Mouse (Mus musculus) heart, embryonic 16.5 days (tissue): Measurements from ENCODE around the gene Slc22a1. TPM values are rescaled to one million over a fixed set of nuclear protein-coding genes. Genes with fewer than 3 reads are reported as not detected.
A peak's percentile ranks its signal among the peaks of the same experiment; 100 is the strongest.

ENCODE experiments used
- ATAC-seq: fragments of 200-750 bp; cut with Nextera tagmentation; replicated peaks from 2 replicates; pipeline ENCODE4 v1.8.0; 2017; ENCODE audit warnings: moderate number of reproducible peaks; ENCODE audit not compliant: insufficient read depth, low FRiP score; ENCODE audit errors: extremely low read depth
- H3K27ac ChIP-seq: fragments of 300-500 bp; sonication (generic); 2 replicates; pipeline ENCODE4 v1.5.1; 2014; ENCODE audit warnings: mild to moderate bottlenecking, low read length, control low read depth, moderate library complexity
- H3K27me3 ChIP-seq: fragments of 300-500 bp; sonication (generic); 2 replicates; pipeline ENCODE4 v1.6.1; 2014; ENCODE audit warnings: low read length, mixed read lengths; ENCODE audit not compliant: control insufficient read depth, insufficient read depth
- H3K36me3 ChIP-seq: fragments of 300-500 bp; sonication (generic); 2 replicates; pipeline ENCODE4 v1.6.1; 2014; ENCODE audit not compliant: control insufficient read depth, insufficient read depth
- H3K4me1 ChIP-seq: fragments of 300-500 bp; sonication (generic); 2 replicates; pipeline ENCODE4 v1.6.1; 2014; ENCODE audit warnings: low read length, mixed read lengths; ENCODE audit not compliant: control insufficient read depth, insufficient read depth
- H3K4me2 ChIP-seq: fragments of 300-500 bp; sonication (generic); 2 replicates; pipeline ENCODE4 v1.6.1; 2014; ENCODE audit warnings: low read depth, mild to moderate bottlenecking, control low read depth, low read length
- H3K4me3 ChIP-seq: fragments of 300-500 bp; sonication (generic); 2 replicates; pipeline ENCODE4 v1.5.1; 2014; ENCODE audit warnings: mild to moderate bottlenecking, control low read depth, low read length
- H3K9ac ChIP-seq: fragments of 300-500 bp; sonication (generic); 2 replicates; pipeline ENCODE4 v1.6.1; 2014; ENCODE audit warnings: low read length, control low read depth
- H3K9me3 ChIP-seq: fragments of 300-500 bp; sonication (generic); replicated peaks from 2 replicates; pipeline ENCODE4 v1.6.1; 2016; ENCODE audit warnings: low read length; ENCODE audit not compliant: control insufficient read depth
- WGBS: fragments of 180-500 bp; shearing (Covaris S2); extraction: QIAGEN DNeasy Blood & Tissue Kit; methylation state at CpG from one replicate; pipeline ENCODE4 v1.1.7; 2014; 5-methylcytosine and 5-hydroxymethylcytosine counted together
- polyA plus RNA-seq: library from polyadenylated mRNA; unstranded; fragments of >200 nt; fragmentation: Nextera tagmentation; extraction: Ambion mirVana; gene quantifications from 2 replicates; pipeline ENCODE4 v1.2.1, GENCODE M21; 2015

The Slc22a1 gene
- polyA plus RNA-seq, 1 experiment from 2014 or later: 37.6 TPM

DNA sequence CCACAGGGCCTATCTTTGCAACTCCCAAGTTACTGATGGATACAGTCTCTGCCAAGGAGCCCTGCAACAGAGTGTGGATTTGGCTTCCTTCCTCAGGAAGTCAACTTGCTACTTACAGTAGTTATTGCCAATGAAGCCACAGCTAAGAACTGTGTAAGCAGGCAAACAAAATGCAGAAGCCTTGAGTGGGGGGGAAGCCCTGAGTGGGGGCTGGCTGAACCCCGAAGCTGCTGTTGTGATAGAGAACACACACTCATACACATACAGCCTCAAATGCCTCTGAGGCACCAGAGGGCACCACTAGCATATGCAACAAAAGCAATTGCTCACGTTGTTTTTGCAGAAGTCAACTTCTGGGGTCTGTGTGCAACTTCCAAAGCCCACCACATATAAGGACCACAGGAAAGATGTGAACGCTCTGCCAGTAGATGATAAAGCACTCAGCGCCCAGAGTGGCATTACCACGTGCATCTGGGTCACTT lies 38.5 kb upstream of the Slc22a1 start:
- peaks cover 64% of the 10 kb centered on the region for H3K36me3 ChIP-seq
- H3K9me3 ChIP-seq: no peaks in the 10 kb centered on the region
- no peaks in the 10 kb centered on the region for H3K27me3 ChIP-seq
- WGBS: 55% methylated on average over 5 of the region's 5 CpGs
- H3K4me1 ChIP-seq: peaks cover 24% of the 10 kb centered on the region
- no peak; the same call in 1 of the 2 replicates for ATAC-seq
- no peak overlapping the region for H3K9ac ChIP-seq
- H3K4me2 ChIP-seq: no peak overlapping the region
- peak overlapping the region; percentile 24; the same call in 1 of the 2 replicates for H3K27ac ChIP-seq
- no peak overlapping the region for H3K4me3 ChIP-seq

GRCm38 (mm10) chr17:12712993-12713392 lies 37.4 kb upstream of the Slc22a1 start:
- Histone ChIP-seq H3K4me1 (peaks cover 24% of the 10 kb centered on the region), H3K9me3 (no peaks in the 10 kb centered on the region), H3K4me2 (no peak overlapping the region), H3K9ac (no peak overlapping the region), H3K36me3 (peaks cover 70% of the 10 kb centered on the region), H3K27ac (no peak overlapping the region), H3K4me3 (no peak overlapping the region), H3K27me3 (no peaks in the 10 kb centered on the region)
- ATAC-seq: no peak
- WGBS: 67% methylated on average over 3 of the region's 3 CpGs

GRCm38 (mm10) chr17:12712191-12712590 lies 36.6 kb upstream of the Slc22a1 start:
- no peak for ATAC-seq
- H3K4me1 ChIP-seq: peaks cover 17% of the 10 kb centered on the region
- H3K9ac ChIP-seq: no peak overlapping the region
- H3K27ac ChIP-seq: no peak overlapping the region
- H3K9me3 ChIP-seq: no peaks in the 10 kb centered on the region
- no peak overlapping the region for H3K4me2 ChIP-seq
- peaks cover 68% of the 10 kb centered on the region for H3K36me3 ChIP-seq
- no peaks in the 10 kb centered on the region for H3K27me3 ChIP-seq
- H3K4me3 ChIP-seq: no peak overlapping the region

DNA sequence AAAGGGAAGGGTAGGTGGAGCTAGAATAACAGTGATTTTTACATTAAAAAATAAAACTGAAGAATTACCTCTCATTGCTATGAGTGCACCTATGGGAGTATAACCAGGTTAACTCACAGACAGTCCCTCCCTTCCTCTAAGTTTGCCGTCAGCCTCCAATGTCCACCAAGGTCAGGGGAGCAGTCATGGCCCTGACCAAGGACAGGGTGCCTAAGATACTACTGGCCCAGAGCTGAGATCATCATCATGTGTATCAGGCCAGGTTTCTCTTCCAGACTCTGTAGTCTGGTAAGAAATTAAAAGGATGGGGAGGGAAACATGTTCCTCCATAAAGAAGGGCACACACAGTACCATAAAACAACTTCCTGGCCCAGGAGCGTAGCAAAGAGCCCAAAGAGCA lies 35.3 kb upstream of the Slc22a1 start:
- Histone ChIP-seq H3K36me3 (peaks cover 60% of the 10 kb centered on the region), H3K27ac (no peak overlapping the region)

GRCm38 (mm10) chr17:12710050-12710780 lies 34.6 kb upstream of the Slc22a1 start:
- Histone ChIP-seq H3K9ac (no peak overlapping the region), H3K27me3 (no peaks in the 10 kb centered on the region), H3K9me3 (no peaks in the 10 kb centered on the region), H3K4me2 (no peak overlapping the region), H3K36me3 (peaks cover 60% of the 10 kb centered on the region), H3K27ac (no peak overlapping the region), H3K4me1 (peaks cover 13% of the 10 kb centered on the region), H3K4me3 (no peak overlapping the region)
- 63% methylated on average over 13 of the region's 13 CpGs for WGBS
- no peak for ATAC-seq

More for the DNA sequence above, 35.3 kb upstream of the Slc22a1 start:
- Histone ChIP-seq H3K4me3 (no peak overlapping the region), H3K9ac (no peak overlapping the region), H3K27me3 (no peaks in the 10 kb centered on the region), H3K9me3 (no peaks in the 10 kb centered on the region), H3K4me1 (peaks cover 14% of the 10 kb centered on the region), H3K4me2 (no peak overlapping the region)
- no peak for ATAC-seq
- WGBS: 83% methylated on average over 2 of the region's 2 CpGs

DNA sequence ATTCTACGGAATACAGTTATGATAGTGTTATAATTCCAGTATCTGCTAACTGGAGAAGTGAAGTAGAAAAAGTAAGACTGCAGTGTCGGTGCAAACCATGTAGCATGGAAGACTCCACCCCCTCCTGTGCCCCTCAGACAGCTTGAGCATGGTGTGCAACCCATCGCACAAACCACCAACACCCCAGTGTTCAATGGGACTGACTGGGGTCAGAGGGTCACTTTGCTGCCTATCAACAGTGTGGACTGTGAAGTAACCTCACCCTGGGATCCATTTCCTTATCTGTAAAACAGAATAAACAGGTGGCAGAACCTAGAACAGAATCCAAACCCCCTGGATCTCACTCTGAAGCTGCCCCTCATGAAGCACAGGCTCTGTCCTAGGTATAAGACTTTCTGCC lies 32.8 kb upstream of the Slc22a1 start:
- Histone ChIP-seq H3K4me1 (0 out of 2 replicates have a peak, but pooled peaks cover 3% of the 10 kb centered on the region), H3K9ac (no peak overlapping the region), H3K9me3 (no peaks in the 10 kb centered on the region), H3K4me2 (no peak overlapping the region), H3K27ac (no peak overlapping the region), H3K27me3 (no peaks in the 10 kb centered on the region), H3K4me3 (no peak overlapping the region), H3K36me3 (peaks cover 64% of the 10 kb centered on the region)
- WGBS: 71% methylated on average over 3 of the region's 3 CpGs
- ATAC-seq: no peak

DNA sequence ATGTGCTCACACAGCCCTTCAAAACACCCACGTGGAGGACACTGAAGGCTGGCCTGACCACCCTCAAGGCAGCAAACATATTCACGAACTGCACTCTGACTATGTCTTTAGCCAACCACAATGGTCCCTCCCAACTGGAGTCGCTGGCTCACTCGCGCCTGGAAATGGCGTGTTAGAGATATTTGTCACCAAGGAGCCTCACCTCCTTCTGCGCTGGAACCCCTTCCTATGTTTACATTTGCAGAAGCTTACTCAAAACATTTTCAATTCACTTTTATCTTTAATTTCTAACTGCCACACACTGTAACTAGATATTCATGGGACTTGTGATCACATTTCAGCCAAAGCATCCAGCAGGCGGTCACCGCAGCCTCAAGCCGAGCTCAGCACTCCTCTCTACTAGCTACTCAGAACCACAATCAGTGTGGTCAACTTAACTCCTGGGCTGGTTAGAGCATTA lies 31.0 kb upstream of the Slc22a1 start:
- Histone ChIP-seq H3K9me3 (no peaks in the 10 kb centered on the region), H3K27ac (no peak overlapping the region), H3K36me3 (peaks cover 68% of the 10 kb centered on the region), H3K4me1 (no peaks in the 10 kb centered on the region), H3K27me3 (no peaks in the 10 kb centered on the region), H3K9ac (no peak overlapping the region), H3K4me2 (no peak overlapping the region), H3K4me3 (no peak overlapping the region)
- 83% methylated on average over 10 of the region's 10 CpGs for WGBS
- ATAC-seq: no peak

DNA sequence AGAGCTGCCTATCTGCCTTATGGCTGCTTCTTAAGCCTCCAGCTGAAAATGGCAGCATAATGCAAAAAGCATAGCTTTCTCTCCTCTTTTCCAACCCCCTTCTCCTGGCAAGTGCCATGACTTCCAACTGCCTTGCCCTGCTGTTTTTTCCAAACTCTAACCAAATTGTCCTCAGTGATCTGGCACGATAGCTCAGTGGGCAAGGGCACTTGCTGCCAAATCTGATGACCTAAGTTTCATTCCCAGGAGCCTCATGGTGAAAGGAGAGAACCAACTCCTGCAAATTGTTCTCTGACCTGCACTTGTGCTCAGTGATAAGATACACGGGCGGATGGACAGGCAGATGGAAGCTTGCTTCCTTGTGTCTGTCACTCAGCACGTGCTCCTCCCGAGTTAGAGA lies 27.3 kb upstream of the Slc22a1 start:
- no peak overlapping the region for H3K27ac ChIP-seq
- H3K9me3 ChIP-seq: no peaks in the 10 kb centered on the region
- 35% methylated on average over 5 of the region's 5 CpGs for WGBS
- no peaks in the 10 kb centered on the region for H3K27me3 ChIP-seq
- no peaks in the 10 kb centered on the region for H3K4me1 ChIP-seq
- H3K36me3 ChIP-seq: peaks cover 76% of the 10 kb centered on the region
- H3K4me2 ChIP-seq: no peak overlapping the region
- H3K4me3 ChIP-seq: no peak overlapping the region
- no peak overlapping the region for H3K9ac ChIP-seq
- no peak; the same call in 1 of the 2 replicates for ATAC-seq

GRCm38 (mm10) chr17:12700373-12700772 lies 24.7 kb upstream of the Slc22a1 start:
- H3K27ac ChIP-seq: no peak overlapping the region
- ATAC-seq: no peak
- H3K9me3 ChIP-seq: no peaks in the 10 kb centered on the region
- no peak overlapping the region for H3K9ac ChIP-seq
- no peaks in the 10 kb centered on the region for H3K4me1 ChIP-seq
- peaks cover 90% of the 10 kb centered on the region for H3K36me3 ChIP-seq
- H3K4me3 ChIP-seq: no peak overlapping the region
- H3K4me2 ChIP-seq: no peak overlapping the region
- no peaks in the 10 kb centered on the region for H3K27me3 ChIP-seq
- 94% methylated on average over 6 of the region's 6 CpGs for WGBS
